Mouse (Mus musculus) embryonic facial prominence, embryonic 12.5 days (tissue): ENCODE measurements around the gene Vps8. TPM values are rescaled to one million over a fixed set of nuclear protein-coding genes. Genes with fewer than 3 reads are reported as not detected.
"Not testable (repeated sequence)": the region's sequence is repeated elsewhere in the genome, so short reads cannot be mapped to it uniquely, and the experiment has no call there.

Source experiments
- ATAC-seq: fragments of 200-750 bp; cut with Nextera tagmentation; 2 replicates; pipeline ENCODE4 v1.8.0; 2017; ENCODE audit not compliant: insufficient number of reproducible peaks, insufficient read depth, low FRiP score, low TSS enrichment
- H3K27ac ChIP-seq: fragments of 300-500 bp; sonication (generic); 2 replicates; pipeline ENCODE4 v1.5.1; 2016; ENCODE audit warnings: mild to moderate bottlenecking
- H3K27me3 ChIP-seq: fragments of 300-500 bp; sonication (generic); 2 replicates; pipeline ENCODE4 v1.6.1; 2016; ENCODE audit warnings: mild to moderate bottlenecking, moderate library complexity
- H3K36me3 ChIP-seq: fragments of 300-500 bp; sonication (generic); 2 replicates; pipeline ENCODE4 v1.6.1; 2016; ENCODE audit warnings: mild to moderate bottlenecking
- H3K4me1 ChIP-seq: fragments of 300-500 bp; sonication (generic); 2 replicates; pipeline ENCODE4 v1.6.1; 2016
- H3K4me2 ChIP-seq: fragments of 300-500 bp; sonication (generic); replicated peaks from 2 replicates; pipeline ENCODE4 v1.6.1; 2016; ENCODE audit warnings: mild to moderate bottlenecking, moderate library complexity
- H3K4me3 ChIP-seq: fragments of 300-500 bp; sonication (generic); 2 replicates; pipeline ENCODE4 v1.5.1; 2016; ENCODE audit warnings: mild to moderate bottlenecking
- H3K9ac ChIP-seq: fragments of 300-500 bp; sonication (generic); 2 replicates; pipeline ENCODE4 v1.6.1; 2016; ENCODE audit warnings: mild to moderate bottlenecking, moderate library complexity
- H3K9me3 ChIP-seq: fragments of 300-500 bp; sonication (generic); 2 replicates; pipeline ENCODE4 v1.6.1; 2016; ENCODE audit warnings: mild to moderate bottlenecking, moderate library complexity
- WGBS: fragments of 180-500 bp; shearing (Covaris S2); methylation state at CpG from one replicate; pipeline ENCODE4 v1.1.7; 2016; 5-methylcytosine and 5-hydroxymethylcytosine counted together
- polyA plus RNA-seq: library from polyadenylated mRNA; unstranded; fragments of >200 nt; fragmentation: Nextera tagmentation; extraction: Ambion mirVana; gene quantifications from 2 replicates; pipeline ENCODE4 v1.2.1, GENCODE M21; 2016

Vps8 gene
- polyA plus RNA-seq, 1 experiment from 2014 or later, result 16.7 TPM

GRCm38 (mm10) chr16:21653151-21653550, 230.2 kb downstream of the Vps8 start:
- no peak for ATAC-seq
- H3K9me3 ChIP-seq, result no peaks in the 10 kb centered on the region

GRCm38 (mm10) chr16:21654384-21654783, 231.5 kb downstream of the Vps8 start:
- no peak for ATAC-seq
- 0 out of 2 replicates have a peak, but pooled peaks cover 3% of the 10 kb centered on the region for H3K9me3 ChIP-seq
- no peaks in the 10 kb centered on the region for H3K27me3 ChIP-seq
- no peak overlapping the region for H3K4me3 ChIP-seq
- H3K4me1 ChIP-seq, result no peaks in the 10 kb centered on the region
- no peak overlapping the region for H3K9ac ChIP-seq
- peaks cover 14% of the 10 kb centered on the region for H3K36me3 ChIP-seq
- H3K4me2 ChIP-seq, result no peak overlapping the region
- H3K27ac ChIP-seq, result no peak overlapping the region
- WGBS, result 86% methylated on average over 5 of the region's 5 CpGs

More at GRCm38 (mm10) chr16:21653151-21653550, 230.2 kb downstream of the Vps8 start:
- no peak overlapping the region for H3K27ac ChIP-seq
- H3K36me3 ChIP-seq, result peaks cover 10% of the 10 kb centered on the region
- H3K27me3 ChIP-seq, result no peaks in the 10 kb centered on the region
- WGBS, result 76% methylated on average over 15 of the region's 15 CpGs
- H3K4me3 ChIP-seq, result no peak overlapping the region
- no peak overlapping the region for H3K4me2 ChIP-seq
- H3K9ac ChIP-seq, result no peak overlapping the region
- no peaks in the 10 kb centered on the region for H3K4me1 ChIP-seq

- ATAC-seq, result no peak
- H3K4me1 ChIP-seq, result no peaks in the 10 kb centered on the region
- H3K4me3 ChIP-seq, result no peak overlapping the region
- 46% methylated on average over 6 of the region's 6 CpGs for WGBS
- H3K9ac ChIP-seq, result no peak overlapping the region
- H3K4me2 ChIP-seq, result no peak overlapping the region
- H3K27me3 ChIP-seq, result no peaks in the 10 kb centered on the region
- peaks cover 15% of the 10 kb centered on the region for H3K36me3 ChIP-seq
- H3K27ac ChIP-seq, result no peak overlapping the region
- 0 out of 2 replicates have a peak, but pooled peaks cover 3% of the 10 kb centered on the region for H3K9me3 ChIP-seq
Measured at GRCm38 (mm10) chr16:21655291-21655690, 232.4 kb downstream of the Vps8 start.

- no peak for ATAC-seq
- Histone ChIP-seq H3K4me1 (no peaks in the 10 kb centered on the region), H3K27me3 (no peaks in the 10 kb centered on the region), H3K9ac (no peak overlapping the region), H3K4me2 (no peak overlapping the region), H3K9me3 (0 out of 2 replicates have a peak, but pooled peaks cover 3% of the 10 kb centered on the region), H3K27ac (no peak overlapping the region), H3K36me3 (peaks cover 15% of the 10 kb centered on the region), H3K4me3 (no peak overlapping the region)
- WGBS, result 87% methylated on average over 9 of the region's 9 CpGs
Measured at GRCm38 (mm10) chr16:21655961-21656360, 233.0 kb downstream of the Vps8 start.

GRCm38 (mm10) chr16:21664633-21665363, 241.9 kb downstream of the Vps8 start:
- no peaks in the 10 kb centered on the region for H3K36me3 ChIP-seq
- no peak for ATAC-seq
- H3K27me3 ChIP-seq, result peaks cover 21% of the 10 kb centered on the region
- no peaks in the 10 kb centered on the region for H3K9me3 ChIP-seq
- 0 out of 2 replicates have a peak, but pooled peaks cover 3% of the 10 kb centered on the region for H3K4me1 ChIP-seq
- H3K4me3 ChIP-seq, result no peak overlapping the region
- no peak overlapping the region for H3K4me2 ChIP-seq
- WGBS, result 12% methylated on average over 18 of the region's 18 CpGs
- H3K27ac ChIP-seq, result no peak overlapping the region
- no peak overlapping the region for H3K9ac ChIP-seq

- WGBS, result 16% methylated on average over 4 of the region's 4 CpGs
- Histone ChIP-seq H3K27ac (no peak overlapping the region), H3K36me3 (no peaks in the 10 kb centered on the region), H3K4me1 (0 out of 2 replicates have a peak, but pooled peaks cover 3% of the 10 kb centered on the region), H3K9me3 (no peaks in the 10 kb centered on the region), H3K27me3 (peaks cover 21% of the 10 kb centered on the region), H3K4me3 (no peak overlapping the region), H3K4me2 (no peak overlapping the region), H3K9ac (no peak overlapping the region)
- ATAC-seq, result no peak
Measured at GRCm38 (mm10) chr16:21665423-21665986, 242.6 kb downstream of the Vps8 start.

- no peaks in the 10 kb centered on the region for H3K9me3 ChIP-seq
- H3K36me3 ChIP-seq, result peaks cover 6% of the 10 kb centered on the region; the same call in 1 of the 2 replicates
- H3K9ac ChIP-seq, result no peak overlapping the region
- H3K27ac ChIP-seq, result no peak overlapping the region
- peaks cover 6% of the 10 kb centered on the region for H3K27me3 ChIP-seq
- no peaks in the 10 kb centered on the region for H3K4me1 ChIP-seq
- no peak overlapping the region for H3K4me2 ChIP-seq
- H3K4me3 ChIP-seq, result no peak overlapping the region
- ATAC-seq, result no peak
- 77% methylated on average over 4 of the region's 4 CpGs for WGBS
Measured at GRCm38 (mm10) chr16:21671878-21672277, 249.0 kb downstream of the Vps8 start.

GRCm38 (mm10) chr16:21673046-21673445, 250.1 kb downstream of the Vps8 start:
- H3K4me2 ChIP-seq, ATAC-seq, H3K9ac ChIP-seq, H3K9me3 ChIP-seq, H3K4me1 ChIP-seq, H3K27me3 ChIP-seq, H3K27ac ChIP-seq, H3K4me3 ChIP-seq: not testable (repeated sequence)
- H3K36me3 ChIP-seq, result peaks cover 12% of the 10 kb centered on the region; the same call in 1 of the 2 replicates

GRCm38 (mm10) chr16:21673651-21674050, 250.7 kb downstream of the Vps8 start:
- H3K4me1 ChIP-seq, ATAC-seq, H3K9ac ChIP-seq, H3K4me3 ChIP-seq, H3K9me3 ChIP-seq, H3K4me2 ChIP-seq, H3K27me3 ChIP-seq, H3K27ac ChIP-seq: not testable (repeated sequence)
- WGBS, result 89% methylated on average over 1 of the region's 1 CpGs
- H3K36me3 ChIP-seq, result peaks cover 12% of the 10 kb centered on the region; the same call in 1 of the 2 replicates

GRCm38 (mm10) chr16:21676791-21677190, 253.9 kb downstream of the Vps8 start:
- H3K27ac ChIP-seq, result no peak overlapping the region
- H3K27me3 ChIP-seq, result no peaks in the 10 kb centered on the region
- WGBS, result 88% methylated on average over 7 of the region's 7 CpGs
- H3K9ac ChIP-seq, result no peak overlapping the region
- no peak overlapping the region for H3K4me2 ChIP-seq
- no peaks in the 10 kb centered on the region for H3K4me1 ChIP-seq
- H3K9me3 ChIP-seq, result no peaks in the 10 kb centered on the region
- ATAC-seq, result no peak
- H3K36me3 ChIP-seq, result peaks cover 12% of the 10 kb centered on the region; the same call in 1 of the 2 replicates
- no peak overlapping the region for H3K4me3 ChIP-seq

GRCm38 (mm10) chr16:21687406-21687805, 264.5 kb downstream of the Vps8 start:
- Histone ChIP-seq H3K4me1 (no peaks in the 10 kb centered on the region), H3K36me3 (no peaks in the 10 kb centered on the region), H3K4me3 (no peak overlapping the region), H3K27ac (no peak overlapping the region), H3K9me3 (0 out of 2 replicates have a peak, but pooled peaks cover 2% of the 10 kb centered on the region), H3K27me3 (no peaks in the 10 kb centered on the region), H3K4me2 (no peak overlapping the region), H3K9ac (no peak overlapping the region)
- 77% methylated on average over 5 of the region's 5 CpGs for WGBS
- ATAC-seq, result no peak

GRCm38 (mm10) chr16:21689141-21689540, 266.2 kb downstream of the Vps8 start:
- Histone ChIP-seq H3K27me3 (peaks cover 5% of the 10 kb centered on the region; the same call in 1 of the 2 replicates), H3K4me3 (no peak overlapping the region), H3K27ac (no peak overlapping the region), H3K9ac (no peak overlapping the region), H3K4me2 (no peak overlapping the region), H3K36me3 (no peaks in the 10 kb centered on the region), H3K9me3 (no peaks in the 10 kb centered on the region), H3K4me1 (0 out of 2 replicates have a peak, but pooled peaks cover 3% of the 10 kb centered on the region)
- 88% methylated on average over 5 of the region's 5 CpGs for WGBS
- no peak for ATAC-seq
